Mouse (Mus musculus) spleen, postnatal 4 days (tissue): ENCODE measurements around the gene Spryd7.
A peak's percentile ranks its signal among the peaks of the same experiment; 100 is the strongest.
"Not testable (repeated sequence)": the region's sequence is repeated elsewhere in the genome, so short reads cannot be mapped to it uniquely, and the experiment has no call there.

Experiments used
- DNase-seq, 2 experiments: peaks; one replicate each; pipeline ENCODE4 v3.0.0; 2022; ENCODE audit warnings: low spot score in 2 of 2

Gene Spryd7

DNA sequence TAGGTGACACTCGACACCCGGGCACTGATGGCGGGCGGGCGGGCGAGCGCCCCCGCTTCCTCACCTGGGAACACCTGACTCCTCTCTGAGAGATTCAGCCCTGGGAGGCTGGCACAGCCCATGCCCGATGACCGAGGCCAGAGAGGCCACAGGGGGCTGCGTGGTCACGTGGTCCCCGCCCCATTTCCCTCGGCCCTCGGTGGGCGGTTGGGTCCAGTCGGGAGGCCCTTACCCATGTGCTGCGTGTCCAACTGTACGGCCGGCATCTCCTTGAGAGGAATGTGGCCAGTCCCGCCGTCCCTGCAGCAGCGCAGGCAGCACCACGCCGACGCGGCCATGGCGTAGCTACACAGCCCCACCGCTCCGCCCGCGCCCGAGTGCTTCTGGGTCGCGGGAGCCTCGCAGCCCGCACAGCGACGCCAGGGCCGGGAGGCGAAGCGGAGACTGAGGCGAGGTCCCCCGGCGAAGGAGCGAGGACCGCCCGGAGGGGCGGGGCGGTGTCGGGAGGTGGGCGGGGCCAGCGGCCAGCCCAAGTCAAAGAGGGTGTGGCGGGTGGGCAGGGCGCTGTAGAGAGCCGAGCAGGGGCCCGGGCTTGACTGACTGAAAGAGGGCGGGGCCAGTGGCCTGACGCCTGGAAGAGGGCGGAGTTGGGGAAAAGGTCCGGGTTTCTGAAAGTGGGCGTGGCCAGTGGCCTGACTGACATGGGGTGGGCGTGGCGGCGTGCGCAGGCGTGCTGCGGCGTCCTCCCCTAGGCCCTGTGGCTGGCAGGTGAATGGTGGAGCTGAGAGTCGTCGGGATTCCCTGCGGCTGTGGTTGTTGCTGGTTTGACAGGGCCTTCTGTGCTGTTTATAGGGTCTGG lies at the start of gene Spryd7:
Gene Spryd7, minus strand, starts transcription at position 598 of the 859 bp plus-strand sequence.
- DNase-seq: peak; percentile 97 to 99

GRCm38 (mm10) chr14:61606088-61606487 lies 49.4 kb upstream of the Spryd7 start:
- not testable (repeated sequence) for DNase-seq

GRCm38 (mm10) chr14:61604081-61604480 lies 47.4 kb upstream of the Spryd7 start:
- DNase-seq: no peak

- no peak for DNase-seq
Observed at GRCm38 (mm10) chr14:61603069-61603755, 46.5 kb upstream of the Spryd7 start.

DNA sequence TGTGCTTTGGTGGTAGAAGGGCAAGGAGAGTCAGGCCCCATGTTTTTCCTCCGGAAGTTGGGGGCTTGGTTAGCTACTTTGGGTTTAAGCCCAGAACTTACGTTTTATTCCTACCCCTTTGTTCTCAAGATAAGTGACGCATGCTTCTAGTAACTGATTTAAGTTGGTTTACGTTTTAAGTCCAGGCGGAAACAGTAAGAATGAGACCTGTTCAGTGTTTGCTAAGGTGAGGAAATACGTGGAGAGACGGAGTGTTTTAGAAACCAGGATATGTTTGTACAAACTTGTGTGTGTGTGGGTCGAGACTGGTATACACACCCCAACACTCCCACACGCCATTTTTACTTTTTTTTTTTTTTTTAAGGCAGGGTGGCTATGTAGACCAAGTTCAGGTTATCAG lies 44.7 kb upstream of the Spryd7 start:
- DNase-seq: no peak

- DNase-seq: peak; percentile 93 to 97
Observed at GRCm38 (mm10) chr14:61599057-61599806, 42.5 kb upstream of the Spryd7 start.

GRCm38 (mm10) chr14:61597968-61598367 lies 41.3 kb upstream of the Spryd7 start, which contains the start of gene Trim13:
Gene Trim13 (plus strand): TSS chr14:61598247.
- no peak for DNase-seq

- DNase-seq: no peak
Observed at GRCm38 (mm10) chr14:61596719-61597426, 40.2 kb upstream of the Spryd7 start.

- no peak for DNase-seq
Observed at GRCm38 (mm10) chr14:61589288-61590065, 32.8 kb upstream of the Spryd7 start.

DNA sequence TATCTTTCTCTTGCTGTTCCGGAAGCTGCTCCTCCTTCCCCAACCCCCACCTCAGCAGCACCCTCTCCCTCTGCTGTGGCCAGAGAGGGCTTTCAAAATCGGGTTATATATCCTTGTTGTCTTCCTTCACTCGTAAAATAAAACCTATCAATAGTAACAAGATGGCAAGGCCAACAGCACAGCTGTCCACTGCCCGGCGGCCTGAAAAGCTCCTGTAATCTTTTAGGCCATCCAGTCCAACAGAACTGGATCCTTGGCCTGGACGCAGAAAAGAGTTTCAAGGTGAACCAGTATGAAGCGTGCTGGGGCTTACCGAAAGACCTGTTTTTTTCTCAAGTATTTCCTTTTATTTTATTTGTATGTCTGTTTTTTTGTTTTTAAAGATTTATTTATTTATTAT lies 19.3 kb upstream of the Spryd7 start:
- DNase-seq: no peak

- no peak for DNase-seq
Observed at GRCm38 (mm10) chr14:61575066-61575465, 18.4 kb upstream of the Spryd7 start.

DNA sequence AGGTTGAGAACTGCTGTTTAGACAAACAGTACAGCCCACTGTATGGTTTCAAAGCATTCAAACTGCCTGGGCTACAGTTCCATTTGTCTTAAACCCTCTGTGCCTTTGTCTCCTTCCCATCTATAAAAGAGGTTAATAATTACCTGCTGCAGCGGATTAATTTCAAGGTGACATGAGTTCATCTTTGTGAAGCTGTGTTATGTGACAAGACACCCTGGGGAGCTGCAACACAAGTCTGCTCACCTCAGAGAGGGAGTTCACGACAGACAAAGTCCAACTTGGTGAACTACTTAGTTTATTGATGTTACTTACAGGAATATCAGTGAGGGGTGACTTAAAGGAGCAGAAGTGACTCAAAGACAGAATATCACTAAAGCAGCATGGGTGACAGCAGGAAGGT lies 15.4 kb upstream of the Spryd7 start:
- no peak for DNase-seq

- DNase-seq: peak; percentile 80 to 95
Observed at GRCm38 (mm10) chr14:61571366-61571765, 14.7 kb upstream of the Spryd7 start.

DNA sequence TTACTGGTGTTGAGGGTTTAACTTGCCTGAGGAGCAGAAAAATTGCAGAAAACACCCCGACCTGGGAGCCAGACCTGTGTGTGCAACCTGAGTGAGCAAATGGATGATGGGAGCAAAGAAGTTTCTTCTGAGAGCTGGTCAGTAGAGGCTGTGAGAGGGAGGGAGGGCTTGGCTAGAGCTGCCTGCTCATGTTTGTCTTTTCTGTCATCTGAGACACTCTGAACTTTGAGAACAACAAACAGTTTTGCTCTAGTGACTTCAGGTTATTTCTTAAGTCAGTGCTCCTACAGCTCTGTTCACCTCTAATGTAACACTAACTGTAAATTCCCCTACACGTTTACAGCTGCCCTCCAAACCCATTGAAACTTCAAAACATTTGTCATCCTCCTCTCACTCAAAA lies 12.7 kb upstream of the Spryd7 start:
- DNase-seq: no peak

- DNase-seq: not testable (repeated sequence)
Observed at GRCm38 (mm10) chr14:61566211-61566610, 9.5 kb upstream of the Spryd7 start.

DNA sequence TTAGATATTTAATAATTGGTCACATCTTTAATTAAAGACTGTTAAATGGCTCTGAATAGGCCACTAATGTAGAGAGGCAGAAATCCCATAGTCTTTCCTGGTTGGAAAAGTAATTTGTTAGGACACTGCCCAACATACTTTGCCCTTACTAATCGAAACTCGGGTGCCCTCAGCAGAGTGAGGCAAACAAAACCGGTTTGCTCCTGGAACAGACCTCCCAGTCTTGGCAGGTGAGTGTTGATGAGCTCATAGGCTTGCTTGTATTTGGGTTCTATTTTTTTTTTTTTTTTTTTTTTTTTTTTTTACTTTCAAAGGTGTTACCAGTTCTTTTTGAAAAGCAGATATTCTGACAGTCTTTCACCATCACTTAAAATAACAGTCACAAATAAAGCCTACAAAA lies 3.2 kb upstream of the Spryd7 start:
- DNase-seq: no peak

GRCm38 (mm10) chr14:61558901-61559300 lies 2.2 kb upstream of the Spryd7 start:
- no peak for DNase-seq

DNA sequence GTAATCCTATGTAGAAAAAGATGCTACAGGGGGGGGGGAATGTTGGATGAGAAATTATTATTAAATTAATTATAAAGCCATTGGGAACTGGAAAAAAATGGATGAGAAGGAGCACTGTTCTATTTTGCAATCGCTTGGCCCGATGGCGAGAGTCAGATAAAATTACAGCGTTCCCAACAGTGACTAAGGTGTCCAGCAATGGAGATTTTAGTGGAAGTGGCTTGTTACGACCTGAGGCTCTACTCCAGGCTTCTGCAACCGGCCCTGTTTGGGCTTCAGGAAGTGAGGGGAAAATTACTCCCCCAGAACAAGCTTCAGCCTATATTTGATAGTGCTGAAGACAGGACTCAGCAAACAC lies 776 bp downstream of the Spryd7 start:
- DNase-seq: no peak

- no peak for DNase-seq
Observed at GRCm38 (mm10) chr14:61548614-61549013, 8.1 kb downstream of the Spryd7 start.

- not testable (repeated sequence) for DNase-seq
Observed at GRCm38 (mm10) chr14:61537772-61538171, 18.9 kb downstream of the Spryd7 start.
